Mouse (Mus musculus) CD4-positive, CD25-positive, alpha-beta regulatory T cell, adult 9 weeks (primary cell): ENCODE data around the gene Gm13083. TPM values are rescaled to one million over a fixed set of nuclear protein-coding genes. Genes with fewer than 3 reads are reported as not detected.

Source experiments
- polyA plus RNA-seq: library from polyadenylated mRNA; unstranded; fragments of 100-300 nt; shearing (Covaris generic); gene quantifications from one replicate; pipeline ENCODE4 v1.2.1, GENCODE M21; 2017

Gm13083 gene
- polyA plus RNA-seq, result not detected

DNA sequence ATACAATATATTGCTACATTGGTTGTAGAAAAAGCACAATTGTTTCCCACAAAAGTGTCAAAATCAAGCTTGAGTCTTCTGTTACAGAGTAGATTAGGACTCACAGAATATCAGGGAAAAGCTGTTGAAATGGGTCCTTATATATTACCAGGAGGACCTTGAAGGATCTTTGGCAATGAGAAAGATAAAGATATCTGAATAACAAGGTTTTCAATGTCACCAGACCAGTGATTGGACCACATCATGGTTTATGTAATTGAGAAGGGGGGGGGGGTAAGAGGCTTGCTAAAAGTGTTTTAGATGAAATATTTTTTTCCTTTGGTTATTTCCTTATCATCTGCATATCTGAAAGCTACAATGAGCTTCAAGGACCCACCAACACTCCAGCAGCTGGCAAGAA, at the start of gene Gm13083:
Gene Gm13083, plus strand, starts transcription at position 301 of the 400 bp plus-strand sequence.

DNA sequence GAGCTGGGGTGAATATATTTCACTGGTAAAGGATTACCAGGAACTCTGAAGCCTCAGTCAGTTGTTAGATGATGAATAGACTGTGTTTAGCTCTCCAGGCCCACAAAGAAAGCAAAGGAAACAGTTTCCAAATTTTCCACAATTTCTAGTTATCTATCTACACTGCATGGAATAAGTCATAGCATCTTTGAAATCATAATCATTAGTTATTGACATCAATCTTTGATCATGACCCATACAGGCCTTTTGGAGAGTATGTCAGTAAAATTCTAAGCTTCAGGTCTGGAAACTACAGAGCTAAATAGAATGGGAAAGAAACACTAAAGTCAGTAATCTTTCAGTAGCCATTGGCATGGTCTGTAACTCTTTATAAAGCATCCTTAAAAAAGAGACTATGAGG, 42.3 kb downstream of the Gm13083 start, which contains the start of gene Gm13088:
Gene Gm13088, minus strand, starts transcription at position 101 of the 400 bp plus-strand sequence.

Other genes with a start within 250 kb of the Gm13083 start
- not detected for gene Pramel1, start 220.6 kb upstream of the Gm13083 start, polyA plus RNA-seq
- gene Pramef8, start 202.6 kb upstream of the Gm13083 start, polyA plus RNA-seq, result 47.5 TPM
- gene Oog4, start 164.7 kb upstream of the Gm13083 start, polyA plus RNA-seq, result not detected
- not detected for gene Gm13043, start 103.7 kb upstream of the Gm13083 start, polyA plus RNA-seq
- not detected for gene Gm13040, start 79.0 kb upstream of the Gm13083 start, polyA plus RNA-seq
- gene BC080695, start 63.3 kb upstream of the Gm13083 start, polyA plus RNA-seq, result not detected
- gene Gm13057, start 63.3 kb upstream of the Gm13083 start, polyA plus RNA-seq, result not detected
- gene Gm13088, start 42.2 kb downstream of the Gm13083 start, polyA plus RNA-seq, result not detected
- gene Gm13089, start 87.7 kb downstream of the Gm13083 start, polyA plus RNA-seq, result not detected
- gene Gm13078, start 104.5 kb downstream of the Gm13083 start, polyA plus RNA-seq, result not detected
- gene Gm13023, start 174.3 kb downstream of the Gm13083 start, polyA plus RNA-seq, result not detected
- not detected for gene Gm13084, start 201.1 kb downstream of the Gm13083 start, polyA plus RNA-seq
- gene Gm13103, start 231.5 kb downstream of the Gm13083 start, polyA plus RNA-seq, result not detected